In genomic region chr16:25983635-25984034, GRCm38 (mm10) we compare ENCODE assay signal across 9 mouse cellular contexts.
DNase-seq lines count a peak whose midpoint lies in the region; ATAC-seq and TF ChIP-seq lines count a peak whose summit lies in the region.
"Had no signal": no experiment of that assay in that cellular context is flagged by ENCODE, and none has a peak within 500 bp of the region (broad histone marks: within the 10 kb centered on the region; RNA-seq: fewer than 3 reads in every experiment).

No protein-coding gene starts in this region.

- no peaks in the 10 kb centered on the region for H3K4me1 ChIP-seq in liver, adult 2 months (ENCODE audit: control insufficient read depth, insufficient read depth, low read length)
- no peaks in the 10 kb centered on the region for H3K4me1 ChIP-seq in liver, embryonic 12.5 days
- H3K4me1 ChIP-seq in neural tube, embryonic 11.5 days (ENCODE audit: control insufficient read depth, insufficient read depth, low read length): no peaks in the 10 kb centered on the region
- H3K4me1 ChIP-seq: limb, embryonic 15.5 days had no signal

- no peak overlapping the region for H3K27ac ChIP-seq in liver, adult 2 months (replicated peaks; ENCODE audit: insufficient read depth, low read depth, low read length)
- H3K27ac ChIP-seq in liver, embryonic 12.5 days: no peak overlapping the region
- H3K27ac ChIP-seq in neural tube, embryonic 11.5 days (ENCODE audit: low read depth, low read length): no peak overlapping the region
- H3K27ac ChIP-seq: limb, embryonic 15.5 days had no signal

- H3K27me3 ChIP-seq in liver, adult 2 months (ENCODE audit: control insufficient read depth, insufficient read depth, low read length): no peaks in the 10 kb centered on the region
- H3K27me3 ChIP-seq in liver, embryonic 12.5 days (replicated peaks): no peaks in the 10 kb centered on the region
- H3K27me3 ChIP-seq in neural tube, embryonic 11.5 days (ENCODE audit: control insufficient read depth, insufficient read depth, low read length): no peaks in the 10 kb centered on the region
- H3K27me3 ChIP-seq: limb, embryonic 15.5 days had no signal

- H3K4me2 ChIP-seq in liver, embryonic 12.5 days: no peak overlapping the region
- no peak overlapping the region for H3K4me2 ChIP-seq in neural tube, embryonic 11.5 days (ENCODE audit: low read depth)
- H3K4me2 ChIP-seq: limb, embryonic 15.5 days had no signal

- no peak for TF ChIP-seq POLR2A in liver, adult 2 months (IDR thresholded peaks at IDR 0.05; ENCODE audit: extremely low read depth, insufficient read depth, low read length)

- 43% methylated on average over 4 of the region's 4 CpGs for WGBS in liver, adult 2 months
- WGBS in liver, embryonic 12.5 days (ENCODE audit: insufficient replicate concordance): 20% methylated on average over 4 of the region's 4 CpGs
- 29% methylated on average over 4 of the region's 4 CpGs for WGBS in neural tube, embryonic 11.5 days

- no peak overlapping the region for H3K4me3 ChIP-seq in liver, adult 2 months (ENCODE audit: insufficient read depth, low read depth, low read length)
- H3K4me3 ChIP-seq in liver, embryonic 12.5 days: no peak overlapping the region
- H3K4me3 ChIP-seq in neural tube, embryonic 11.5 days (ENCODE audit: low read depth, low read length): no peak overlapping the region
- H3K4me3 ChIP-seq: limb, embryonic 15.5 days had no signal

- H3K9me3 ChIP-seq in liver, embryonic 12.5 days (replicated peaks): no peaks in the 10 kb centered on the region
- H3K9me3 ChIP-seq in neural tube, embryonic 11.5 days (ENCODE audit: control insufficient read depth, low read length): no peaks in the 10 kb centered on the region
- H3K9me3 ChIP-seq: limb, embryonic 15.5 days had no signal

- TF ChIP-seq CTCF in liver, adult 2 months (IDR thresholded peaks at IDR 0.05; ENCODE audit: low read depth, low read length): peak; percentile 65

- DNase-seq in frontal cortex, postnatal 25 days (ENCODE audit: low spot score in 2 of 2): no peak
- peak; percentile 7 for DNase-seq in liver, adult 2 months (ENCODE audit: extremely low read depth, low read depth, low spot score)
- DNase-seq in embryo, embryonic 10 days (ENCODE audit: low spot score): peak; percentile 64
- DNase-seq in neural tube, embryonic 11.5 days (ENCODE audit: low spot score): peak; percentile 48
- no peak for DNase-seq in natural killer cell, adult 2 months (ENCODE audit: low spot score in 2 of 2)

- H3K9ac ChIP-seq in liver, adult 2 months (ENCODE audit: low read depth, low read length): no peak overlapping the region
- H3K9ac ChIP-seq in liver, embryonic 12.5 days: no peak overlapping the region
- no peak overlapping the region for H3K9ac ChIP-seq in neural tube, embryonic 11.5 days (ENCODE audit: low read length)
- H3K9ac ChIP-seq: limb, embryonic 15.5 days had no signal

- H3K79me2 ChIP-seq in liver, adult 2 months (ENCODE audit: control insufficient read depth, insufficient read depth, low read length): no peaks in the 10 kb centered on the region

- H3K36me3 ChIP-seq in liver, adult 2 months (ENCODE audit: control insufficient read depth, insufficient read depth, low read length): no peaks in the 10 kb centered on the region
- H3K36me3 ChIP-seq in liver, embryonic 12.5 days: no peaks in the 10 kb centered on the region
- no peaks in the 10 kb centered on the region for H3K36me3 ChIP-seq in neural tube, embryonic 11.5 days (ENCODE audit: control insufficient read depth, insufficient read depth, low read length)
- H3K36me3 ChIP-seq: limb, embryonic 15.5 days had no signal

- 0 out of 2 replicates have a peak, but pooled peaks have one; percentile 50 for ATAC-seq in frontal cortex, adult (ENCODE audit: low TSS enrichment)
- no peak for ATAC-seq in liver, embryonic 12.5 days
- ATAC-seq in neural tube, embryonic 11.5 days (ENCODE audit: insufficient read depth, low FRiP score, low TSS enrichment): no peak
- ATAC-seq in megakaryocyte-erythroid progenitor cell, adult 5-6 weeks (replicated peaks; ENCODE audit: low FRiP score, low TSS enrichment, poor library complexity, severe bottlenecking): no peak

Comparison
In these comparisons a context has a peak if more than half of its experiments do, and no peak if none do; other contexts are left out.
1. DNase-seq: peak in liver, adult 2 months (single experiment), embryo, embryonic 10 days (single experiment) and neural tube, embryonic 11.5 days (single experiment); none in frontal cortex, postnatal 25 days (0 of 2) and natural killer cell, adult 2 months (0 of 2).